Mouse (Mus musculus) heart, adult 9 months (tissue): ENCODE measurements around the gene Gtpbp1.

Source experiments
- DNase-seq, 2 experiments: peaks; one replicate each; pipeline ENCODE4 v3.0.0; 2022; ENCODE audit warnings: low spot score in 2 of 2

Gtpbp1 gene

GRCm38 (mm10) chr15:79753420-79753752 lies 62.7 kb downstream of the Gtpbp1 start:
- DNase-seq, result no peak

- no peak for DNase-seq
These were observed 63.2 kb downstream of the Gtpbp1 start for GRCm38 (mm10) chr15:79753873-79754272.

DNA sequence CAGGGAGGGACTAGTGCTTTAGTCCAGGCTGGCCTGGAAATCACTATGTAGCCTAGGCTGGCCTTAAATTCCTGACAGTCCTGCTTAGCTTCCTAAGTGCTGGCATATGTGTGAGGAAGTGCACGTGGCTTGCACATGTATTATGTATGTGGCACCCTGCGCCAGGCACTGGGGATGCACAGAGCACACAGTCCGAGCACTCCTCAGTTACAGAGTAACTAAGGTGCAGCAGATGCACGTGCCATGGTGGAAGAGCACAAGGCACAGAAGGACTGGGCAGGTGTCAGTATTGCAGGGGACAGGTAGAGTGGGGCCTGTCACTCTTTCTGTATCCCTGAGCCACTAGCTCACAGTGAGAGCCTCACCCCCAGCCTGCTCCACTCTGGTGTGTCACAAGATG lies 64.5 kb downstream of the Gtpbp1 start:
- DNase-seq, result no peak

DNA sequence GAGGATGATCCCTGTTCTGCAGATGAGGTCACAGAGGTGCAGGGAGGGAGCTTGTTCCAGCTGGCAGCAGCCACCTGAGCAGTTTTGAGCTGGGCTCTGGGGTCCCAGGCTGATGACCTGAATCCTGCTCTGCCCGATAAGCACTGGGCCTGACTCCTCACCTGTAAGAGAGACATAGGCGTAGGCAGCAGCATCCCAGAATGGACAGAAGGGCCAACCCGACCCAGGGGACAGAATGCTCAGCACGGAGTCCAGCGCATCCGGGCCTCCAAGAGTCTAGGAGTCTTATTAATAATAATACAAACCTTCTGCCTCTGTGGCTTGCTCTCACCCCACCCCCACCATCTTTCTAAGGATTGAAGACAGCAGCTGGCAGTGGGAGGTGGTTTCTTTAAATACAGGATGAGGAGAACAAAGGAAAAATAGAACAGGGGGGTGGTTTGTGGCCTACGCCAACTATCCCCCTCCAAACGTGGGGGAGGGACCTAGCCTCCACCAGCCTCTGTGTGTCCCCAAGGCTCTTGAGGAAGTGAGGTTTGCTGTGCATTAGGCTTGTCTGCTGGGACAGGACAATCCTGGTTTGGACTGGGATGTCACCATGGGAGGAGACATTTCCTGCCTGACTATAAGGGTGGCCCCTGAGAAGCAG lies 65.5 kb downstream of the Gtpbp1 start:
- no peak for DNase-seq

- DNase-seq, result no peak
These were observed 66.5 kb downstream of the Gtpbp1 start for GRCm38 (mm10) chr15:79757118-79757517.

DNA sequence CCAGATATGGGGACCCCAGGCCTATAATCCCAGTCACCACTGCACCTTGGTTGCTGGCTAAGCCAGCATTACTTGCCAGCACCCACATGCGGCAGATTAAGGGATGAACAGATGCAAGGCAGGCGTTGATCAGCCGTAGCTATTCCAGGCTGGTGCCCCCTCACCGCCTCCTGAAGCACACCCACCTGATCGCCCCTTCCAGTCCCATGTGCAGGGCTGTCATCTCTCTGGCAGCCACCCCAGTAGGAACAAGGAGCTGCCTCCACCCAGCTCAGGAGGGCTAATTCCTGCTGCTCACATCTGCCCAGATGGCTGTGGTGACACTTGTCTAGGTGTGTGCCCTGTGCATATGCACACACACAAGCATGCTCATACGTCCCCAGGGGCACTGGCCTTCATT lies 70.3 kb downstream of the Gtpbp1 start:
- no peak for DNase-seq

DNA sequence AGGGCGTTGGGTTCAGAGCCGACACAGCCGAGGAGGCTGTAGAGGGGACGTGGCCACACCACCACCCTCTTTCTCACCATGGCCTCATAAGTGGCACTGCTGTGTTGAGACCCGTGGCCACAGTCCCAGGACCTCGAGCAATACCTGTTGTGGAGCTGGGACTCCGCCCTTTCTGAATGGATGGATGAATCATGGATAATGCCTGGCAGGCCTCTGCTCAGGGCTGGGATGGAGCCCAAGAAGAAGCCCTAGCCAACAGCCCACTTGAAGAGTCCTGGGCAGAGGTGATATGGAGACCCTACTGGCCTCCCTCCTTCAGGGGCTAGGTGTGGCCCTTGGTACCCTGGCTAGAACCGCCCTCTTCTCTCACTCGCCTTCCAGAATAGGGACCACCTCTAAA lies 72.4 kb downstream of the Gtpbp1 start:
- DNase-seq, result no peak

- DNase-seq, result no peak
These were observed 73.1 kb downstream of the Gtpbp1 start for GRCm38 (mm10) chr15:79763601-79764246.

GRCm38 (mm10) chr15:79764539-79765267 lies 74.1 kb downstream of the Gtpbp1 start:
- DNase-seq, result no peak

GRCm38 (mm10) chr15:79765361-79765760 lies 74.7 kb downstream of the Gtpbp1 start:
- no peak for DNase-seq

GRCm38 (mm10) chr15:79766168-79766567 lies 75.5 kb downstream of the Gtpbp1 start:
- DNase-seq, result no peak

GRCm38 (mm10) chr15:79766586-79767071 lies 76.0 kb downstream of the Gtpbp1 start:
- no peak for DNase-seq

DNA sequence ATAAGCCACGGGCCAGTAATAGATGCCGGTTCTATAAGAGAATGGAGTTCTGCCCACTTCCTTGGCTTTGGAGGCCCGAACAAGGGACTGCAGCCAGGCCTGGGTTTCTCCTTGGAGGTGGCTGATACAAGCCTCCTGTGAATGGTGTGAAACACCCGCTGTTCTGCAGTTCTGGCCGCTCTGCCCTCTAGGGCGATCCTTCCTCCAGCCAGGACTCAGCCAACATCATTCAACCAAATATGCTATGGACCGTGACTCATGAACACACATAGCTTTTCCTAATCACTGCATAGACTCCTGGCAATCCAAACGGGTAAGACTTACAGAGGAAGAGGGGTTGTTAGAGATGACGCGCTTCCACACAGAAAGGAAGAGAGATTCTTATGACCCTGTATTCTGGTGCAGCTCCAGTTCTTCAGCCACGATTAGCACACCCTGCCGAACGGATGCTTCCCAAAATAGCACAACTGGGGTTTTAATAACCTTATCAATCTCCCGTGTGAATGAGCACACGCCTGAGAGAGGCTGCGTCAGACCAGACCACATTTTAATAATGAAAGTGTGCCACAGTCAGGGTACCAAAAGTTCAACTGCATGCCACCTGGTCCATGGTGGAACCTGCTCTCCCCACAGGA lies 76.8 kb downstream of the Gtpbp1 start:
- DNase-seq, result no peak

- no peak for DNase-seq
These were observed 77.7 kb downstream of the Gtpbp1 start for GRCm38 (mm10) chr15:79768302-79768701.

- no peak for DNase-seq
These were observed 80.1 kb downstream of the Gtpbp1 start for GRCm38 (mm10) chr15:79770629-79771240.
